In the genomic region with DNA sequence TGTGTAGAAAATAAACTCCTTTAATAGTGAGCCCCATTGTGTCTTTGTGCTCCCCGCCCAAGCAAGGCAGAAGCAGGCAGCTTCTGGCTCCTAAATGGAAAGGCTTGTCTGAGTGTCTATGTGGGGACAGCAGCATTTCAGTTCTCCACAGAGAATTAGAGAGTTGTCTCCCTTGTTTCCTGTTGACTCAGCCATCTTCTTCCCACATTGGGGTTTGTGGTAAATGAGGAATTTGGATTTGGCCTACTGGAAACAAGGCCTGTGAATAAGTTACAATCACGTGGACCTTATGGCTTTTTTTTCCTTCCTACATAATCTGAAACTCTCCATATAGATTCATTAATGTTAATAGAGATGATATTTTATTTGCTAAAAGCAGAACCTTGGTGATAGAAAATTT, we compare ENCODE assay signal across 23 mouse cellular contexts.
DNase-seq lines count a peak whose midpoint lies in the region; ATAC-seq and TF ChIP-seq lines count a peak whose summit lies in the region.
"Had no signal": no experiment of that assay in that cellular context is flagged by ENCODE, and none has a peak within 500 bp of the region (broad histone marks: within the 10 kb centered on the region; RNA-seq: fewer than 3 reads in every experiment).

No protein-coding gene starts in this region.

- no peak overlapping the region for H3K4me3 ChIP-seq in thymus, adult 2 months (ENCODE audit: control insufficient read depth, insufficient read depth, low read length)
- H3K4me3 ChIP-seq in hindbrain, embryonic 16.5 days (ENCODE audit: low read length) = no peak overlapping the region
- H3K4me3 ChIP-seq: forebrain, embryonic 13.5 days; heart, embryonic 15.5 days; limb, embryonic 12.5 days; midbrain, embryonic 10.5 days; neural tube, embryonic 15.5 days had no signal

- H3K27ac ChIP-seq in thymus, adult 2 months (ENCODE audit: control insufficient read depth, insufficient read depth, low read length) = peak overlapping the region; percentile 51; the same call in 1 of the 2 replicates
- H3K27ac ChIP-seq in hindbrain, embryonic 16.5 days (ENCODE audit: low read depth, low read length) = no peak overlapping the region
- H3K27ac ChIP-seq: forebrain, embryonic 13.5 days; heart, embryonic 15.5 days; limb, embryonic 12.5 days; midbrain, embryonic 10.5 days; neural tube, embryonic 15.5 days had no signal

- H3K9ac ChIP-seq in hindbrain, embryonic 16.5 days (ENCODE audit: low read depth, low read length) = no peak overlapping the region
- H3K9ac ChIP-seq: forebrain, embryonic 13.5 days; heart, embryonic 15.5 days; limb, embryonic 12.5 days; liver, postnatal 0 days; neural tube, embryonic 15.5 days had no signal

- intact Hi-C loops in heart, postnatal 25 days (cut with DNase I) = no loop called here

- TF ChIP-seq CTCF in thymus, adult 2 months (IDR thresholded peaks at IDR 0.05; ENCODE audit: borderline replicate concordance, control insufficient read depth, extremely low read depth, insufficient read depth, low read length, poor library complexity) = no peak

- H3K4me2 ChIP-seq in hindbrain, embryonic 16.5 days (ENCODE audit: low read length) = no peak overlapping the region
- H3K4me2 ChIP-seq: forebrain, embryonic 13.5 days; heart, embryonic 15.5 days; limb, embryonic 12.5 days; liver, embryonic 11.5 days; neural tube, embryonic 15.5 days had no signal

- ATAC-seq in hindbrain, embryonic 16.5 days = no peak
- ATAC-seq in activated CD4-positive, CD25-positive, alpha-beta regulatory T cell, adult 4 months = no peak
- ATAC-seq: forebrain, embryonic 13.5 days; intestine, postnatal 0 days; liver, postnatal 0 days; lung, postnatal 0 days had no signal

- H3K36me3 ChIP-seq in thymus, adult 2 months (ENCODE audit: control insufficient read depth, insufficient read depth, low read length) = no peaks in the 10 kb centered on the region
- H3K36me3 ChIP-seq in hindbrain, embryonic 16.5 days (ENCODE audit: control insufficient read depth, insufficient read depth, low read length) = no peaks in the 10 kb centered on the region
- H3K36me3 ChIP-seq: heart, embryonic 15.5 days; limb, embryonic 12.5 days; midbrain, embryonic 10.5 days; neural tube, embryonic 15.5 days had no signal

- peaks cover 2% of the 10 kb centered on the region; the same call in 1 of the 2 replicates for H3K9me3 ChIP-seq in hindbrain, embryonic 16.5 days (ENCODE audit: control insufficient read depth, low read length)
- H3K9me3 ChIP-seq: heart, embryonic 15.5 days; limb, embryonic 12.5 days had no signal

- WGBS in thymus, adult 2 months = 72% methylated on average over 2 of the region's 2 CpGs
- 66% methylated on average over 2 of the region's 2 CpGs for WGBS in hindbrain, embryonic 16.5 days

- no peaks in the 10 kb centered on the region for H3K27me3 ChIP-seq in thymus, adult 2 months (ENCODE audit: control insufficient read depth, insufficient read depth, low read length)
- no peaks in the 10 kb centered on the region for H3K27me3 ChIP-seq in hindbrain, embryonic 16.5 days (replicated peaks; ENCODE audit: control insufficient read depth, insufficient read depth, low read length)
- H3K27me3 ChIP-seq: forebrain, embryonic 13.5 days; heart, embryonic 15.5 days; limb, embryonic 12.5 days; neural tube, embryonic 15.5 days had no signal

- peak; percentile 85 for DNase-seq in heart, adult 11 months
- no peak for DNase-seq in heart, postnatal 25 days (ENCODE audit: low spot score)
- DNase-seq in thymus, adult 2 months = no peak
- no peak for DNase-seq in thymus, postnatal 14 days
- DNase-seq in brain, adult 2 months (ENCODE audit: low read depth, low spot score) = peak; percentile 13
- DNase-seq in lung, postnatal 25 days (ENCODE audit: low spot score) = no peak
- DNase-seq: cerebellum, adult 11-12 months; cerebellum, postnatal 36 days; embryo, embryonic 11 days; kidney, postnatal 36 days; layer of hippocampus, postnatal 36 days; liver, postnatal 0 days; thymus, postnatal 36 days had no signal

- peaks cover 28% of the 10 kb centered on the region for H3K4me1 ChIP-seq in thymus, adult 2 months (replicated peaks; ENCODE audit: control insufficient read depth, insufficient read depth, low read length)
- H3K4me1 ChIP-seq in hindbrain, embryonic 16.5 days (ENCODE audit: control insufficient read depth, insufficient read depth, low read depth, low read length) = peaks cover 9% of the 10 kb centered on the region; the same call in 1 of the 2 replicates

- no peak for TF ChIP-seq POLR2A in thymus, adult 2 months (IDR thresholded peaks at IDR 0.05; ENCODE audit: control insufficient read depth, extremely low read depth, insufficient read depth, low read length, poor library complexity)

Comparison
In these comparisons a context has a peak if more than half of its experiments do, and no peak if none do; other contexts are left out.
1. DNase-seq: peak in heart, adult 11 months (single experiment) and brain, adult 2 months (single experiment); none in heart, postnatal 25 days (single experiment), thymus, adult 2 months (single experiment), thymus, postnatal 14 days (single experiment) and lung, postnatal 25 days (single experiment).